Mouse (Mus musculus): Measurements from ENCODE around the gene Slc27a5. TPM values are rescaled to one million over a fixed set of nuclear protein-coding genes. Genes with fewer than 3 reads are reported as not detected.

Slc27a5 gene
- polyA plus RNA-seq (2016; fragmentation: Nextera tagmentation; extraction: Ambion mirVana): not detected in 2 replicates

DNA sequence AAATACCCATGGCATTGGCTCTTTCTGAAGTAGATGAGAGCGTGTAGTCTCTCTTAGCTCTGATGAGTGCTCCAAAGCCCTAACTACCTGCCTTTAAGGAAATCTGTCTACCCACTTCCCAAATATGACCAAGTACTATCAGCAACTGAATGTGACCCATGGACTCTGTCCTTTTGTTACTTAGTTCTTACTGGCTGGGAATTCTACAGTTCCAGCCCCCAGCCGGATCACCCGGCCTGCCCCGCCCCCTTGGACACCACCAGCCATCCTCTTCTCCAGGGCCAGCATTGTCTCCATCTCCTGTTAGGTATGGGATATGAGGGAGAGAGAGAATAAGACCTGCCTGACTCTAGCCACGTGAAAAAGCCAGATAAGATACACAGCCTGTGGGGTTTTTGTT, at the start of gene Slc27a5:
Gene Slc27a5, minus strand, starts transcription at position 140 of the 400 bp plus-strand sequence.
- no peak for DNase-seq (ENCODE audit: extremely low spot score, low spot score)

DNA sequence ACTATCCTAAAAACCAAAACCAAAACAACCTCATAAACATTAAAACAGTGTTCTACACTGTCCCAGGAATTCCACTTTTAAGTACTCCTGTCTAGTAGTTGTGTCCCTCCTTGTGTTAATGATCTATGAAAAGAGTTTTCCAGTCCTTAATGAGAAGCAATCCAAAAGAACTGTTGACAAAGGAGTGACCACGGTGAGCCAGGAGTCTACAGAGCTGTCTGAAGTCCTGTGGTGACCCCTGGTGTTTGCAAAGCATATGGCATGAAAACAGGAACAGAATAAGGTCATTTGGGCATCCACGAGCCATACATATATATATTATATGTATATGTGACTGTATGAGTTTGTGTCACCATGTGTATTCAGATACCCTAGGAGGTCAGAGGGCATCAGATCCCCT, 48.1 kb upstream of the Slc27a5 start:
- Histone ChIP-seq H3K4me3 (no peak overlapping the region), H3K27me3 (ENCODE audit: poor library complexity, severe bottlenecking) (peaks cover 48% of the 10 kb centered on the region), H3K9me3 (peaks cover 15% of the 10 kb centered on the region), H3K36me3 (replicated peaks) (0 out of 2 replicates have a peak, but pooled peaks cover 3% of the 10 kb centered on the region), H3K27ac (no peak overlapping the region), H3K4me1 (peaks cover 15% of the 10 kb centered on the region)
- peak; percentile 52 for DNase-seq (ENCODE audit: extremely low spot score, low spot score)
- WGBS: 16% methylated on average over 2 of the region's 2 CpGs

More for the DNA sequence above, at the start of gene Slc27a5:
- Histone ChIP-seq H3K36me3 (replicated peaks) (no peaks in the 10 kb centered on the region), H3K27ac (no peak within 1 kb of the TSS), H3K4me1 (no peaks in the 10 kb centered on the region), H3K27me3 (ENCODE audit: poor library complexity, severe bottlenecking) (no peaks in the 10 kb centered on the region), H3K9me3 (peaks cover 3% of the 10 kb centered on the region; the same call in 1 of the 2 replicates), H3K4me3 (no peak within 1 kb of the TSS)
- 85% methylated on average over 5 of the region's 5 CpGs for WGBS

DNA sequence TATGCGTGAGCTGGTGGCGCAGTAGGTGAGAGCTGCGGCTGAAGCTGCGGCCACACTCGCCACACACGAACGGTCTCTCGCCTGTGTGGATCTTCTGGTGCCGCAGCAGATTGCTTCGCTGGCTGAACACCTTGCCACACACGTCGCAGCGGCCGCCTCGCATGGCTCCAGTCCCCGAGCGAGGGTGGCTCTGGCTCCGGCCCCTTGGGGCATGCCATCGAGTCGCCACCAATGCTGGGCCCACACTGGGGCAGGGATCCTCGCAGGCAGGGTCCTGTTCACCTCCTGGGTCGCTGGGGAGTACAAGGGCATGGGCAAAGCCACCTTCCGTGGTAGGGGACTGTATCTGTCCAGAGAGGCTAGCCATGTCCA, 46.2 kb upstream of the Slc27a5 start:
- H3K27ac ChIP-seq: peak overlapping the region; percentile 76; the same call in 1 of the 2 replicates
- DNase-seq (ENCODE audit: extremely low spot score, low spot score): no peak
- H3K27me3 ChIP-seq (ENCODE audit: poor library complexity, severe bottlenecking): peaks cover 53% of the 10 kb centered on the region
- H3K36me3 ChIP-seq (replicated peaks): 0 out of 2 replicates have a peak, but pooled peaks cover 3% of the 10 kb centered on the region
- peaks cover 15% of the 10 kb centered on the region for H3K9me3 ChIP-seq
- peaks cover 19% of the 10 kb centered on the region for H3K4me1 ChIP-seq
- 3% methylated on average over 23 of the region's 23 CpGs for WGBS
- H3K4me3 ChIP-seq: peak overlapping the region; percentile 63

DNA sequence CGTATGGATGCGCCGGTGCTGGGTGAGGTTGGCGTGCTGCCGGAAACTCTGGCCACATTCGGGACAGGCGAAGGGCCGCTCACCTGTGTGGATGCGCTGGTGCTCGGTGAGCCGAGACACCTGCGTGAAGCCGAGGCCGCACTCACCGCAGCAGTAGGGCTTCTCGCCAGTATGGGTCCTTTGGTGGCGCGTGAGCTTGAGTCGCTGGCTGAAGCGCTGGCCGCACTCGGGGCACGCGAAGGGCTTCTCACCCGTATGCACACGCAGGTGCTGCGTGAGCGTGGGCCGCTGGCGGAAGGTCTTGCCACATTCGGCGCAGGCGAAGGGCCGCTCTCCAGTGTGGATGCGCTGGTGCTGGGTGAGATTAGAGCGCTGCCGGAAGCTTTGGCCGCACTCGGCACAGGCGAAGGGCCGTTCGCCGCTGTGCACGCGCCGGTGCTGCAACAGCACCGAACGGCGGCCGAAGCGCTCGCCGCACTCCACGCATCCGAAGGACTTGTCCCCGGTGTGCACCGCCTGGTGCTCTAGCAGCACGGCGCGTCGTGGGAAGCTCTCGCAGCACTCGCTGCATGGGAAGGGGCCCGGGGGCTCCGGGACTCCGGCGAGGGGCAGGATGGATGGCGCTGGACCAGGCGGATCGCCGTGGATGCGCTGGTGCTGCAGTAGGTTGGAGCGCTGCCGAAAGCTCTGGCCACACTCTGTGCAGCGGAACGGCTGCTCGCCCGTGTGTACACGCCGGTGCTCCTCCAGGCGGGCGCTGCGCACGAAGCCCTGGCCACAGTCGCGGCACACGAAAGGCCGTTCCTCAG, 45.7 kb upstream of the Slc27a5 start:
- Histone ChIP-seq H3K36me3 (replicated peaks) (0 out of 2 replicates have a peak, but pooled peaks cover 3% of the 10 kb centered on the region), H3K27me3 (ENCODE audit: poor library complexity, severe bottlenecking) (peaks cover 53% of the 10 kb centered on the region), H3K27ac (peak overlapping the region; percentile 76), H3K9me3 (peaks cover 15% of the 10 kb centered on the region), H3K4me1 (peaks cover 25% of the 10 kb centered on the region), H3K4me3 (peak overlapping the region; percentile 63)
- WGBS: 5% methylated on average over 88 of the region's 88 CpGs
- DNase-seq (ENCODE audit: extremely low spot score, low spot score): peak; percentile 57

DNA sequence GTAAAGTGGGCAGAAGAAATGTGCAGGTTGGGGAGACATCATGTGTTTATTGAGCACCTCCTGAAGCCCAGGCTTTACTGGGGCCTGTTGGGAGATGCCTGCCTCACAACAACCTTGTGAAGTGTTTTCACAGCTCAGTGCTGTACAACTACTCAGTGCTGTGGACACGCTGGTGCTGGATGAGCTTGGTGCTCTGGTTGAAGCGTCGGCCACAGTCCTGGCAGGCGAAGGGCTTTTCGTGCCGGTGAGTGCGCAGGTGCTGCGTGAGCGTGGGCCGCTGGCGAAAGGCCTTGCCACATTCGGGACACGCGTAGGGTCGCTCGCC, 45.1 kb upstream of the Slc27a5 start:
- 34% methylated on average over 16 of the region's 16 CpGs for WGBS
- peaks cover 53% of the 10 kb centered on the region for H3K27me3 ChIP-seq (ENCODE audit: poor library complexity, severe bottlenecking)

DNA sequence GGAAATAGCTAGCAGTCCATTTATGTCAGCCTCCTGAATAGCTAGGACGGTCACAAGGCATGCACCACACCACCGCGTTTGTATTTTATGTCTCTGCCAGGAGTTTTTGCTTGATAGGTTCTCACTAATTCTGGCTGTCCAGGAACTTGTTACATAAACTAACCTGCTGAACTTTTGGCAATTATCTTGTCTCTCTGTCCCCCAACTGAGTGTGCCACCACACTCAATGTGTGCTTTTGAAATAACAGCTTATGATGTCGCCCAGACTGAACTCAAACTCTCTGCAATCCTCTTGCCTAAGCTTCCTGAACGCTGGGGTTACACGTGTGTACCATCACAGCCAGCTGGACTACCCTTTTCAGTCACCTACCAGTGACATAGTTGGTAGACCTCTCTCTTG, 44.5 kb upstream of the Slc27a5 start:
- Histone ChIP-seq H3K4me3 (no peak overlapping the region), H3K4me1 (peaks cover 27% of the 10 kb centered on the region), H3K9me3 (peaks cover 15% of the 10 kb centered on the region), H3K27me3 (ENCODE audit: poor library complexity, severe bottlenecking) (peaks cover 53% of the 10 kb centered on the region), H3K27ac (no peak overlapping the region), H3K36me3 (replicated peaks) (0 out of 2 replicates have a peak, but pooled peaks cover 3% of the 10 kb centered on the region)
- DNase-seq (ENCODE audit: extremely low spot score, low spot score): no peak
- WGBS: 78% methylated on average over 6 of the region's 6 CpGs

More for the DNA sequence above, 45.1 kb upstream of the Slc27a5 start:
- H3K9me3 ChIP-seq: peaks cover 15% of the 10 kb centered on the region
- DNase-seq (ENCODE audit: extremely low spot score, low spot score): no peak
- 0 out of 2 replicates have a peak, but pooled peaks cover 3% of the 10 kb centered on the region for H3K36me3 ChIP-seq (replicated peaks)
- no peak overlapping the region for H3K27ac ChIP-seq
- peak overlapping the region; percentile 63 for H3K4me3 ChIP-seq
- H3K4me1 ChIP-seq: peaks cover 27% of the 10 kb centered on the region

DNA sequence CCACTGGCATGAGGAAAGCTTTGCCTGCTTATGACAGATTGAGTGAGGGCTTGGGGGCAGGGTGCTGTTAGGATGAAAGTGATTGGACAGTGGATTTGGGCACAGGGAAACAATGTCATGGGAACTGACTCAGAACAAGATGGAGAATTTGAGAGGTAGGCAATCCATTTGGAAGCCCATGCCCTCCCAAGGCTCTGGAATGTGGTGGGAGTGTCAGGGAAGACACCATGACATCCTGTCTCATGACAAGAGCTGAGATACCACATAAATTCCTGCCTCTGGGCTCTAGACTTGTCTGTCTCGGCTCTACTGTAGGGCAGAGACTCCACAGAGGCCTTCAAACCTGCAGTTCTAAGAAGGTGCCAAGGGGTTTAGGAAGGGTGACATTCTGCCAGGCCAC, 43.3 kb upstream of the Slc27a5 start:
- Histone ChIP-seq H3K4me3 (no peak overlapping the region), H3K27ac (no peak overlapping the region), H3K9me3 (peaks cover 15% of the 10 kb centered on the region), H3K27me3 (ENCODE audit: poor library complexity, severe bottlenecking) (peaks cover 53% of the 10 kb centered on the region), H3K4me1 (peaks cover 35% of the 10 kb centered on the region), H3K36me3 (replicated peaks) (peaks cover 7% of the 10 kb centered on the region)
- no peak for DNase-seq (ENCODE audit: extremely low spot score, low spot score)
- 76% methylated on average over 1 of the region's 1 CpGs for WGBS

DNA sequence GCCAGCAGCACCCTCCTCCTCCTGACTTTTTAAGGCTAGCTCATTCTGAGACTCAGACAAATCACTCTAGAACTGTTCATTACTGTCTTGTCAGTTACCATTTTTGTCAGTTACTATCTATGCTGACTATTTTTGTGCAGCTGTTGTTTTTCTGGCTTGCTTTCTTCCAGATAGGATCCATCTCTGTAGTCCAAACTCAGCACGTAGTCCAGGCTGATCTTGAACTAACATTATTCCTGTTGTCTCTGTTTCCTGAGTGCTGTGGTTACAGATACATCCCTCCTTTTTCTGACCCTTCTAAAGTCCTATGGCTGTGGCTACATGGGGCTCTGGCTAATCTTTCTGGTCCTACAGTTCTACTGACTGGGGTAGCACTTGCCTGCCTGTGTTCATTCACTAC, 41.2 kb upstream of the Slc27a5 start:
- peak overlapping the region; percentile 82 for H3K4me3 ChIP-seq

DNA sequence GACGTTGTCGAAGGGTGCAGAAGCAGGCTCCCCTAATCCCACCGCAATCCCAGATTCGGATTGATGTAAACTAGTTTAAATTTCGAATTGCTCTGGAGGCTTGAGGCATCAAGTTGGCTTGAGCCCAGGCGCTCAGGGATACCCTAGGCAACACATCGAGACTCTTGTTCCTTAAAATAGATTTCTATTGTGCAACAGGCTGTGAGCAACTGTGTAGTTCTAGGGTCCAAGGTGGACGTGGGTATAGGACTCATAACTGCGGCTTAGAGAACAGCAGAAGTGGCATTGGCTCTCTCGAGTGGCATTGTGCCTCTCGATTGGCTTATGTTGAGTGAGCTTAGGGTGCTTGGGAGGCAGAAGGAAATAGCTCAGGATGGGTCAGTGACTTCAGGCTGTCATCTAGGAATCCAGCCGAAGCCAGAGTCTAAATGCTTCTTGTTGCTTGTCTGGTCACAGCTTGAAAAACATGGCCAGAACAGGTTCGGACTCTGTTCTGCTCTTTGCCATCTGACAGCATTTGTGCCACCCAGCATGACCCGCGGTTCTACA, 40.7 kb upstream of the Slc27a5 start:
- peaks cover 49% of the 10 kb centered on the region for H3K4me1 ChIP-seq
- WGBS: 30% methylated on average over 15 of the region's 15 CpGs
- peak; percentile 25 for DNase-seq (ENCODE audit: extremely low spot score, low spot score)

More for the DNA sequence above, 41.2 kb upstream of the Slc27a5 start:
- Histone ChIP-seq H3K27ac (peak overlapping the region; percentile 99), H3K36me3 (replicated peaks) (peaks cover 22% of the 10 kb centered on the region), H3K27me3 (ENCODE audit: poor library complexity, severe bottlenecking) (peaks cover 36% of the 10 kb centered on the region), H3K4me1 (peaks cover 49% of the 10 kb centered on the region), H3K9me3 (peaks cover 15% of the 10 kb centered on the region)
- no peak for DNase-seq (ENCODE audit: extremely low spot score, low spot score)
- 88% methylated on average over 1 of the region's 1 CpGs for WGBS

DNA sequence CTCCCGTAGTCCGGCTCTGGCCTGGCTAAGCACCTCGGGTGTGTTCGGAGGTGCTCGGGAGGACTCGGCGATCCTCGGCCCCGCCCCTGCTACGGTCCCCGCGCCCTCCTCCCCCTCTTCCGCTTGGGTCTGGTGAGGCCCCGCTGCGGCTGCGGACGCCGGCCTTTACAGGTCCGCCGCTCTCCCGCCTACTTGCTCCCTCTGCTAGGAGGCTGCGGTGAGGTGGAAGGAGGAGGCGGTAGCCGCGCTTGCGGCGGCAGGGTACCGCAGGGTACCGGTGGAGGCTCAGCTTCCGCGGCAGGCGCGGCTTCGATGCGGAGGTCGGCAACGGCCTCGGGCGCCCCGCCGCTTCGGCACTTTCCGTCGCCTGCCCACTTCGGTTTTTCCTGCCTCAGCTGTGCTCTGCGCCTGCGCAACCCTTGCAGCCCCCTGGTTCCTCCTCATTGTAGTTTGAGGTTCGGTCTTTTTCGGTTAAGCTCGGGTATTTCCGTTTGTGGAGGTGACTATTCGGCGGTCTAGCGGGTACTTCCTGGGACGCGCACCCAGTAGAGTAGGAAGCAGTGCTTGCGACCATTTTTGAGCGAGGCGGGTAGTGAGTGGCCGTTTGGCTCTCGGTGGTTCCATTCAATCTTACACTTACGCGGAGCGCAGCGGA, 40.0 kb upstream of the Slc27a5 start, which contains the start of gene Ube2m:
Gene Ube2m, minus strand, starts transcription at position 375 of the 655 bp plus-strand sequence.
- Histone ChIP-seq H3K9me3 (peaks cover 6% of the 10 kb centered on the region), H3K4me3 (peak within 1 kb of the TSS; percentile 82), H3K36me3 (replicated peaks) (peaks cover 28% of the 10 kb centered on the region), H3K27ac (peak within 1 kb of the TSS; percentile 99), H3K27me3 (ENCODE audit: poor library complexity, severe bottlenecking) (peaks cover 24% of the 10 kb centered on the region), H3K4me1 (peaks cover 50% of the 10 kb centered on the region)
- WGBS: under 1% methylated on average over 65 of the region's 65 CpGs
- peak; percentile 98 for DNase-seq (ENCODE audit: extremely low spot score, low spot score)

More for the DNA sequence above, 40.7 kb upstream of the Slc27a5 start:
- H3K9me3 ChIP-seq: peaks cover 13% of the 10 kb centered on the region
- peaks cover 31% of the 10 kb centered on the region for H3K27me3 ChIP-seq (ENCODE audit: poor library complexity, severe bottlenecking)
- peak overlapping the region; percentile 99 for H3K27ac ChIP-seq
- H3K36me3 ChIP-seq (replicated peaks): peaks cover 24% of the 10 kb centered on the region
- peak overlapping the region; percentile 82 for H3K4me3 ChIP-seq

DNA sequence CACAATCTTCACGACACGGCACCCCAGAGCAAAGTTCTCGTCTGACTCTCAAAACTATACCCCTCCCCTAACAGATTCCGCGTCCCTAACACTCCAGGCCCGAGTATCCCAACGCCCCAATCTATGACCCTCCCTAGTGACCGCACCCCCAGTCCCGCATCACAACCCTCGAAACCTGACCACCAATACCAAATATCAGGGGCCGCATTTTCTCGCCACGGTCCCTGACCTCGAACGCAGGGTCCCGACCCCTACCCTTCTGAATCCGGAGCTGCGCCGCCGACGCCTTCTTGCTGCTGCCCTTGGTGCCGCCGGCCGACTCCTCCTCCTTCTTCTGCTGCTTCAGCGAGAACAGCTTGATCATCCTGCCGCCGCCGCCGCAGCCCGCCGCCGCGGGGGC, 39.4 kb upstream of the Slc27a5 start:
- Histone ChIP-seq H3K4me1 (peaks cover 57% of the 10 kb centered on the region), H3K36me3 (replicated peaks) (peaks cover 35% of the 10 kb centered on the region), H3K9me3 (no peaks in the 10 kb centered on the region; the same call in none of the 2 replicates), H3K27ac (peak overlapping the region; percentile 99), H3K4me3 (peak overlapping the region; percentile 82), H3K27me3 (ENCODE audit: poor library complexity, severe bottlenecking) (peaks cover 18% of the 10 kb centered on the region)
- under 1% methylated on average over 32 of the region's 33 CpGs for WGBS
- DNase-seq (ENCODE audit: extremely low spot score, low spot score): no peak

DNA sequence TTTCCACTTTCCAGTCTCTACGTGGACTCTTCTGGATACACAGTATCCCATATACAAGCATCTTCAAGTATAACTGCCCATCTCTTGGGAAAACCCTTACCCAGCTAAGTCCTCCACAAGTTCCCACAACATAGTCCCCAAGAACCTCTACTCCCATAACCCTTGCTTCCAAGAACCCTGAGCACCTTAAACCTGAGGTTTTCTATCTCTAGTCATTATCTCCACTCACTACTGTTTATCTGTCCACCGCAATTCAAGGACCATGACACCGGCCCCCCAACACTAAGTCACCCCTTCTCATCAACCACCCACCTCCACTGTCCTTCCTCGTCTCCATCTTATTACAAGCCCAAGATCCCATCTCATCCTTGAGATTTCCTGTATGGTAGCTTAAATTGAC, 38.8 kb upstream of the Slc27a5 start:
- no peak for DNase-seq (ENCODE audit: extremely low spot score, low spot score)
- H3K9me3 ChIP-seq: no peaks in the 10 kb centered on the region; the same call in none of the 2 replicates
- peaks cover 41% of the 10 kb centered on the region for H3K36me3 ChIP-seq (replicated peaks)
- peak overlapping the region; percentile 99 for H3K27ac ChIP-seq
- H3K27me3 ChIP-seq (ENCODE audit: poor library complexity, severe bottlenecking): peaks cover 12% of the 10 kb centered on the region
- H3K4me1 ChIP-seq: peaks cover 58% of the 10 kb centered on the region
- H3K4me3 ChIP-seq: peak overlapping the region; percentile 82
- 48% methylated on average over 4 of the region's 4 CpGs for WGBS
